Mouse (Mus musculus) MEL (cell line): Measurements from ENCODE around the gene Slc6a9.
A peak's percentile ranks its signal among the peaks of the same experiment; 100 is the strongest.

Experiments used
- CTCF ChIP-seq, 3 experiments: IDR thresholded peaks in 2 of 3; conservative IDR thresholded peaks in 1 of 3; 2 replicates each; pipeline ENCODE4 v1.5.1; 2011 to 2012; ENCODE audit warnings: low read length in 3 of 3, low read depth in 2 of 3, mild to moderate bottlenecking in 2 of 3, improper control_type of control experiment in 1 of 3, inconsistent platforms in 1 of 3, mixed read lengths in 1 of 3, moderate library complexity in 1 of 3; ENCODE audit not compliant: control insufficient read depth in 1 of 3, insufficient read depth in 1 of 3, poor library complexity in 1 of 3, severe bottlenecking in 1 of 3
- EP300 ChIP-seq, 2 experiments: IDR thresholded peaks; 2 replicates each; pipeline ENCODE4 v1.6.1; 2011; ENCODE audit warnings: improper control_type of control experiment in 2 of 2, low read length in 2 of 2, low read depth in 1 of 2, mild to moderate bottlenecking in 1 of 2
- KAT2A ChIP-seq: conservative IDR thresholded peaks from 2 replicates; pipeline ENCODE4 v1.6.1; 2012; ENCODE audit warnings: low read depth, low read length, improper control_type of control experiment, inconsistent platforms
- MAFK ChIP-seq: IDR thresholded peaks from 2 replicates; pipeline ENCODE4 v1.6.1; 2011; ENCODE audit warnings: low read depth, mild to moderate bottlenecking, low read length, improper control_type of control experiment, borderline replicate concordance
- POLR2A ChIP-seq, 2 experiments: IDR thresholded peaks; 2 replicates each; pipeline ENCODE4 v1.6.1; 2011 to 2012; ENCODE audit warnings: low read length in 2 of 2, mild to moderate bottlenecking in 2 of 2, control low read depth in 1 of 2, improper control_type of control experiment in 1 of 2, low read depth in 1 of 2, moderate library complexity in 1 of 2; ENCODE audit not compliant: control insufficient read depth in 1 of 2, insufficient read depth in 1 of 2, poor library complexity in 1 of 2
- USF1 ChIP-seq: IDR thresholded peaks from 2 replicates; pipeline ENCODE4 v1.6.1; 2014; ENCODE audit warnings: low read depth, mild to moderate bottlenecking, inconsistent platforms, low read length, improper control_type of control experiment, moderate library complexity
- ZC3H11A ChIP-seq: IDR thresholded peaks from 2 replicates; pipeline ENCODE4 v1.6.1; 2012; ENCODE audit warnings: low read depth, mild to moderate bottlenecking, inconsistent platforms, low read length, improper control_type of control experiment
- ZKSCAN1 ChIP-seq: IDR thresholded peaks from 2 replicates; pipeline ENCODE4 v1.6.1; 2012; ENCODE audit warnings: low read depth, mild to moderate bottlenecking, inconsistent platforms, low read length, improper control_type of control experiment, moderate library complexity
- ZMIZ1 ChIP-seq: IDR thresholded peaks from 2 replicates; pipeline ENCODE4 v1.6.1; 2012; ENCODE audit warnings: low read depth, mild to moderate bottlenecking, inconsistent platforms, low read length, improper control_type of control experiment, moderate library complexity

DNA sequence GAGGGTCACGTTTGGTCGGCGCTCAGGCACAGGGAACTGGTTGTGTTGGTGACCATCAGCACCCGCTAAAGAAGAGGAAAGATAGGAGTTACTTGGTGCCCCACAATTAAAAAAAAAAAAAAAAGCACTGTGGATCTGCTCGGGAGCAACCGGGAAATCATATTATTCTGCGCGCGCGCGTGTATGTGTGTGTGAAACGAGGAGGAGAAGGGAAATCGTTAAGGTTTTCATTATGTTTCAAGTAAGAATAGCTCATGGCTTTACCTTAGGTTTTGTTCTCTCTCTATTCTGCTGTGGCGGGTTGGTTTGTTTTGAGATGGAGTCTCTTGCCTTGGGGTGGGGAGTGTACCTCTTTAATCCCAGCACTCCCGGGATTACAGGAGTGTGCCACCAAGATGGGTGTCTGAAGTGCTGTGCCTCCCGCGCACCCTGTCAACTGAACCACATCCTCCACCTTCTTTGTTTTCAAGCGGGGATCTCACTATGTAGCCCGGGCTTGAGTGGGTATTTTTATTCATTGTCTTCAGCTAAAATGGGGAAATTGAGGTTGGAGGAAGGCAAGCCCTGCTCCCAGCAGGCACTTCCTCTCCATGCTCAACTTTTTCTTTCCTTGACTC is 81.3 kb downstream of the Slc6a9 start:
- TF ChIP-seq KAT2A, result no peak
- no peak for TF ChIP-seq CTCF (IDR thresholded peaks at IDR 0.05 in 2 of 3, conservative IDR thresholded peaks at IDR 0.05 in 1 of 3; ENCODE audit: control insufficient read depth in 1 of 3, insufficient read depth in 1 of 3, low read depth in 2 of 3, low read length in 3 of 3, poor library complexity in 1 of 3, severe bottlenecking in 1 of 3)
- no peak for TF ChIP-seq ZMIZ1
- TF ChIP-seq ZKSCAN1, result no peak
- 0 out of 4 replicates have a peak, but pooled peaks of 1 of the 2 experiments have one; percentile 18 for TF ChIP-seq POLR2A (IDR thresholded peaks at IDR 0.05; ENCODE audit: control insufficient read depth in 1 of 2, insufficient read depth in 1 of 2, low read depth in 1 of 2, low read length in 2 of 2, poor library complexity in 1 of 2)
- TF ChIP-seq ZC3H11A, result no peak
- peak; percentile 16 to 45; a peak in 2 of 4 replicates for TF ChIP-seq EP300 (IDR thresholded peaks at IDR 0.05; ENCODE audit: low read depth in 1 of 2, low read length in 2 of 2)
- no peak for TF ChIP-seq USF1
- no peak for TF ChIP-seq MAFK
